Mouse (Mus musculus): ENCODE measurements at regions not wholly inside any gene's neighbourhood (a gene's known extent, or its start where the extent isn't known, plus 50 kb on each side); places are given as distances from the start of the nearest gene placed in this dataset.

DNA sequence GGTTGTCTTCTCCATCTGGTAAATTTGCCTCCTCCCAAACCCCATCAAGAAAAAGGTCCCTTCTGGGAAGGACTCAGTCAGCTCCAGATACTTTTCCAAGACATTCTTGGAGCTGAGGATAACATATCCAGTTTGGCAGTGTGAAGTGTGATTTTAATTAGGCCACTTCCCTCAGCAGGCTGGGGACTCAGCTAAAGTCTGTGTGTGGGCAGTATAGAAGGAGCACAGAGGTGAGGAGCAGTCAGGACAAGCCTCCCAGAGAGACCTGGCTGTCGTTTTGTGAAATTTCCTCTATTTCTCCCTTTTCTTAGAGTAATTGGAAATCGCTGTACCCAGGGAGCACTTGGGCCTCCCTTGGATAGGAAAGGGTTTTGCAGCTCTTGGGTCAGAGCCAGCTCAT lies 195.4 kb upstream of the Pappa start:
- Histone ChIP-seq H3K9ac (no peak overlapping the region), H3K9me3 (no peaks in the 10 kb centered on the region), H3K36me3 (no peaks in the 10 kb centered on the region), H3K27me3 (no peaks in the 10 kb centered on the region), H3K4me3 (no peak overlapping the region), H3K4me1 (replicated peaks) (no peaks in the 10 kb centered on the region), H3K4me2 (no peak overlapping the region), H3K27ac (no peak overlapping the region)
- no peak for ATAC-seq (ENCODE audit: low FRiP score)
- WGBS, result 63% methylated on average over 2 of the region's 2 CpGs

DNA sequence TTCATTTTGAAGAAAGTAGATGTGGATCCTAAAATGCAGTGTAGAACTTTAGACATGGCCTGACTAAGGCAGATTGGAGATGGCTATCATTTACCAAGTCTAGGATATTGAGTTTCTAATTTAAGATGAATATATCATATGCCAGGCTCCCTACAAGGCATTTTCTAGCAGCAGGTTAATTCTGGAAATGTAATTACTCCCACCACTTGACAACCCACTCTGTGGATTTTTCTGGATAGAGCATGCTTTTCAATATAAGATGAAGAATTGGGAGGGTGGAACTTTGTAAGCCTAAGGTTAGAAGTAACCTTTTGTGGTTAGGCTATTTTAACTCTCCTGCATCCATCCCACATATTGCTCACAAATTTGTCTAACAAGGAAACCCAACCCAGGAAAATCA lies 178.4 kb upstream of the Pappa start:
- no peaks in the 10 kb centered on the region for H3K4me1 ChIP-seq (replicated peaks)
- H3K27me3 ChIP-seq, result no peaks in the 10 kb centered on the region
- H3K9me3 ChIP-seq, result no peaks in the 10 kb centered on the region
- no peak overlapping the region for H3K4me2 ChIP-seq
- H3K4me3 ChIP-seq, result no peak overlapping the region
- no peaks in the 10 kb centered on the region for H3K36me3 ChIP-seq
- H3K9ac ChIP-seq, result no peak overlapping the region
- H3K27ac ChIP-seq, result no peak overlapping the region
- ATAC-seq (ENCODE audit: low FRiP score), result no peak

DNA sequence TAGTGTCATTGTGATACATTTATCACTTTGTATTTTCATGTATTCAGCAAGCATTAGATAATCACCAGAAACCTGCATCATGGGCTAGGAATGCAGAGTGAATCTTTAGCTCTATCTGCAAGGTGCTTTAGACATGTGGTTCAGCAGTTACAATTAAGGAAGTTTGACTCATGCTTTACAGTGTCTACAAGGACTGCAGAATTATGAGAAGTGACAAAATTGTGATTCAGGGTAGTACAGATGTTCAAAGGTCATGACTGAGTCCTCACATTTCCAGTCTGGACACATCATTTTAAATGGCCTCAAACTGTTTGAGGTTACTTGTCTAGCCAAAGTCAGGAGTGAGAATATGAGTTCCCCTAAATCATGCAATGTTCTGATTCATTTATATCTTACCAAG lies 171.3 kb upstream of the Pappa start:
- Histone ChIP-seq H3K4me2 (no peak overlapping the region), H3K36me3 (no peaks in the 10 kb centered on the region), H3K27me3 (no peaks in the 10 kb centered on the region), H3K4me1 (replicated peaks) (no peaks in the 10 kb centered on the region), H3K9ac (no peak overlapping the region), H3K4me3 (no peak overlapping the region), H3K27ac (no peak overlapping the region), H3K9me3 (no peaks in the 10 kb centered on the region)
- ATAC-seq (ENCODE audit: low FRiP score), result no peak

DNA sequence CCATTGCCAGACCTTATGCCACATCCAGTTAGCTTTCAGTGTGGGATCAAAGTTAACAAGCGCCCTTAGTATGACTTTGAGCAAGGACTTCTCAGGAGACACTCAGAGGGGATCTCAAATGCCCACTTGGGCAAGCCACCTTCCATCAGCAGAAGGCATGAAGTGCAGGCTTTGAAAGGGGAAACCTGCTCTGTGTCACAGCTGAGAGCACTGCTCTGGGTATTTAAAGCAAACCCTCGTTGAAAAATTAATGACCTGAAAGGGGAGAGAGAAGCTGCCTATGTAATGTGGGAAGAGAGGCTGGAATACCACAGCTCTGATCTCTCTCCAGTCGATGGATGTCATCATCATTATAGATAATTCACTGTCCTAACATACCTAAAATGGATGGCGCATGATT lies 165.1 kb upstream of the Pappa start:
- no peak overlapping the region for H3K4me3 ChIP-seq
- no peak for ATAC-seq (ENCODE audit: low FRiP score)
- 79% methylated on average over 4 of the region's 4 CpGs for WGBS

DNA sequence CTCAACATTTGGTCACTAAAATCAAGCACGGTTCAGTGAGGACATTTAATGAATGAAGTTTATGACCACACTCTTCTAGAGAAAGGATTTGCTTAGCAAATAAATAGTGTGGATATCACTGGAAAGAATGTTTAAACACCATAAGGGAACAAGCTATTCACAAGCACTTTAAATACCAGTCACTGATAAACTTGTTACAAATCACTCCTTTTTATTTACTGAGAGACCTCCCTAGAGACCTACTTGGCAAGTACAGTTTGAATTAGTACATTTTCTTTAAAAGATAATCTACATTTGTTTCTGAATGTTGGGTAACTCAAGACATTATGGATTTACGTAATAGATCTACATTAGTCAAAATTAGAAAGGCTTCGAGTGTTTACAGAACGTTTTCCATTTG lies 162.2 kb upstream of the Pappa start:
- H3K4me2 ChIP-seq, result no peak overlapping the region

More for the DNA sequence above, 165.1 kb upstream of the Pappa start:
- Histone ChIP-seq H3K27ac (no peak overlapping the region), H3K4me2 (no peak overlapping the region), H3K27me3 (no peaks in the 10 kb centered on the region), H3K9me3 (no peaks in the 10 kb centered on the region), H3K36me3 (no peaks in the 10 kb centered on the region), H3K4me1 (replicated peaks) (no peaks in the 10 kb centered on the region), H3K9ac (no peak overlapping the region)

More for the DNA sequence above, 162.2 kb upstream of the Pappa start:
- H3K27ac ChIP-seq, result no peak overlapping the region
- ATAC-seq (ENCODE audit: low FRiP score), result no peak
- H3K9ac ChIP-seq, result no peak overlapping the region
- H3K4me1 ChIP-seq (replicated peaks), result no peaks in the 10 kb centered on the region
- no peaks in the 10 kb centered on the region for H3K36me3 ChIP-seq
- WGBS, result 86% methylated on average over 4 of the region's 4 CpGs
- no peaks in the 10 kb centered on the region for H3K9me3 ChIP-seq
- H3K27me3 ChIP-seq, result no peaks in the 10 kb centered on the region
- no peak overlapping the region for H3K4me3 ChIP-seq
